Mouse (Mus musculus) lung, postnatal 10 days (tissue): ENCODE measurements around the gene Pex5.

Experiments
- DNase-seq: peaks from one replicate; pipeline ENCODE4 v3.0.0; 2021

Pex5 gene

GRCm38 (mm10) chr6:124353246-124353645 lies 61.6 kb downstream of the Pex5 start:
- DNase-seq: no peak
